Mouse (Mus musculus) embryo, embryonic 11.5 days (tissue): ENCODE results near the gene Adgrf5.
"Not testable (repeated sequence)": the region's sequence is repeated elsewhere in the genome, so short reads cannot be mapped to it uniquely, and the experiment has no call there.

Experiments
- DNase-seq: peaks from one replicate; pipeline ENCODE4 v3.0.0-alpha.2; 2012; ENCODE audit warnings: low read depth, low spot score

Adgrf5 gene

DNA sequence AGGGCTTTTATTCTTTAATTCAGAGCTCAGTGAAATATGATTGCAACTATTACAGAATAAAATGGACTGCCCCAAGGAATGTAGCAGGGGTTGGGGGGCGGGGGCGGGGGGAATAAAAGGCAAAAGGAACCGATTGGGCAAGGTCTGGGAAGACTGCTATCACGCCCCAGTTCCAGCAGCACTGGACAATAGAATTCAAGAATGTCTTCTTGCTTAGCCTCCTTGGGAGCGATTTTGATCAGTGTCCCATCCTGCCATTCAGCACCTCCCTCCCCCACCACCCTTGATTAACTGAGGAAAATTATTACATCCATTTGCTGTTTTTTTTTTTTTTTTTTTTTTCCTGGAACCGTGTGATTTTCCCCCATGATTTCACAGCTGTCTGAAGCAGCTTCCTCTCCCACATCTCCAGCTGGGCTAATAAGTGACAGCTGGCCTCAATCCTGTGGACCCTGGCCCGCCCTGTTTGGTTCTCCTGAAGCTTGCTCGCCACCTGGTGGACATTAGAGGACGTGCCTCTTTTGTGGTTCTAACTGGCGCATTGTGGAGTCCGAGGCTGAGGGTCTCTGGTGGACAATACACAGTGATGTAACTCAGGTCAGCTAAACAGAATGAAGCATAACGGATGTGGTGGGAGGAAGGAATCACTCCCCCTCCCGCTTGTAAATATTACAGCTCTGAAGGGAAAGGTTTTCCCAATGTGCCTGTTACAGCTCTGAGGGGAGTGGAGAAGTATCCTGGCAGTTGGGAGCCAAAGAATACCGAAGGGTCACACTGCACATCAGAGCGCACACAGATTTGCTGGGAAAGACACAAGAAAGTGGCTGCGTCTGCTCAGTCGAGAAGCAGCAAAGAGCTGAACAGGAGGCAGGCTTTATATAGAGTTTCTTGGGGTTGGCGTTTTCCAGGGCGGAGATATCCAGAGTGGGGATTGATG, 100.3 kb downstream of the Adgrf5 start:
- peak; percentile 82 for DNase-seq

DNA sequence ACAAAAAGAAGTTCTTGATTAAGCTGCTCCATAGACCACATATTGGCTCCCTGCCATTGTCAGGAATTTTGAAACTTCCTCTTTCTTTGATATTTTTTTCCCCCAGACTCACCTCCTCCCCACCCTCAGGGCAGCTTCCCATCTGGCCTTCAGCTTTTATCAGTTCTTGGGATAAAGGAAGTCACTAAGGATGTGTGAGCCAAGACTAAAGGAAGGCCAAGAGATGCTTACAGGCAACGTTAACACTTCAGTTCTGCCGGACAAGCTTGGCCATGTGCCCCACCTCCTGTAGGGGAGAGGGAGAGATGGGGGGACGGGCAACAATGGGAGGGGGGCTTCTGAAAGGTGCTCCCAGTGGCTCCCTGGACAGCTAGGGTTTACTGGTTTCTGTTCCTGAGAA, 109.8 kb downstream of the Adgrf5 start:
- DNase-seq = no peak

DNA sequence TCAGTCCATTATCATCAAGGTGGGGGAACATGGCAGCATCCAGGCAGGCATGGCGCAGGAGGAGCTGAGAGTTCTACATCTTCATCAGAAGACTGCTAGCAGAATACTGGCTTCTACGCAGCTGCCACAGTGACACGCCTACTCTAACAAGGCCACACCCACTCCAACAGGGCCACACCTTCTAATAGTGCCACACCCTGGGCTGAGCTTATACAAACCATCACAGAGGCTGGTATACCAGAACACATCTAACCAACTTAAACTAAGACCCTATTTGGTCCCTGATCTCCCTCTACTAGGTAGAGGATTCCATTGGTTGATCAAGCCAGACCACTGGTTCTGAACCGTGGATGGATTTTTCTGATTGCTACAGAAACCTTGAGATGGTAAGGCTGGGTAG, 112.3 kb downstream of the Adgrf5 start:
- DNase-seq = no peak

DNA sequence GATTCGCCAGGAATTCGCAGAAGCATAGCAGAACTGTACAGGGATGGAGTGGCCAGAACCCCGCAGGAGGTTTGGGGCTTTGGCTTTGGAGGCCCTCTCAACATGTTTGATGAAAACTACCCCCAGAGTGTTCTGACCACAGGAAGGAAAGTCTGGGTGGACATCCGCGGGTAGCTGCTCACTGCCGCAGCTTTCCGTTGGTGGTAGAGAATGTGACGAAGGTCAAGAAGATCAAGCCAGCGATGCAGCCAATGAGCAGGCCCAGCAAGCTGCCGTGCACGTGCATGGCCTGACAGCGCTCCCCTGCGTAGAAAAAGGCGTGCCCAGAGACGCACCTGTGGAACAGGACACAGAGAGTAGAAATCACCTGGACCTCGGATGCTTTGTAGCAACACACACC, 114.5 kb downstream of the Adgrf5 start:
- no peak for DNase-seq

DNA sequence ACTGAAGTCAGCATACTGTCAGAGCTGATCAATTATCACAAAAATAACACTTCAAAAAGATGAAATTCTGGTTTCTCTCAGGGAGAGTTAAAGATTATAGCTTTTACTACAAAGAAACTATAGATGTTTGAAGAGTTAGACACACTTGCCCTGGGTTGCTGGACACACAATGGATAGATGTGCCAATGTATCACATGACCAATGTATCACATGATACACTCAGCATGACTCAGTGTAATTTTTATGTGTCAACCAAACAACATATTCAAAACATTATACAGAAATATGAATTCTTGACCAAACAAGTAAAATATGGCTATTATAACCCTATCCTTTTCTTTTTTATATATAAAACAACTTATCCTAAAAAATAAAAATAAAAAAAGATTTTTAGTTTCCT, 117.4 kb downstream of the Adgrf5 start:
- no peak for DNase-seq

DNA sequence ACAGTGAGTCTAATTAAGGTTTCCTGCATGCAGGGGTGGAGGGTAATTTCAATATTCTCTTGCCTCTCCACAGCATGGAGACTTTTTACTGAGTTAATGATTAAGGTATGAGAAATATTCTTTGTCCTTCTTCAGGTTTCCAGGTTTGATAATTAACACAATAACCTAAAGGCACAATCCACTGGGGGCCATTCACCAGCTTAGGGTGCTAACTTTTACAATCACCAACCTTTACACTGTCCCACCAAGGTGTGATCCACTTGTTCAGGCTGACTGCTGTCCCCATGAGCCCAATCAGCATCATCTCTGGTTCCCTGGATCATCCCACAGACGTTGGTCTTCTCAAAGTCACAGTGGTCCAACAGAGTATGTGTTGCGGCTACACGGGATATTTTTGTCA, 125.7 kb downstream of the Adgrf5 start:
- DNase-seq = no peak

DNA sequence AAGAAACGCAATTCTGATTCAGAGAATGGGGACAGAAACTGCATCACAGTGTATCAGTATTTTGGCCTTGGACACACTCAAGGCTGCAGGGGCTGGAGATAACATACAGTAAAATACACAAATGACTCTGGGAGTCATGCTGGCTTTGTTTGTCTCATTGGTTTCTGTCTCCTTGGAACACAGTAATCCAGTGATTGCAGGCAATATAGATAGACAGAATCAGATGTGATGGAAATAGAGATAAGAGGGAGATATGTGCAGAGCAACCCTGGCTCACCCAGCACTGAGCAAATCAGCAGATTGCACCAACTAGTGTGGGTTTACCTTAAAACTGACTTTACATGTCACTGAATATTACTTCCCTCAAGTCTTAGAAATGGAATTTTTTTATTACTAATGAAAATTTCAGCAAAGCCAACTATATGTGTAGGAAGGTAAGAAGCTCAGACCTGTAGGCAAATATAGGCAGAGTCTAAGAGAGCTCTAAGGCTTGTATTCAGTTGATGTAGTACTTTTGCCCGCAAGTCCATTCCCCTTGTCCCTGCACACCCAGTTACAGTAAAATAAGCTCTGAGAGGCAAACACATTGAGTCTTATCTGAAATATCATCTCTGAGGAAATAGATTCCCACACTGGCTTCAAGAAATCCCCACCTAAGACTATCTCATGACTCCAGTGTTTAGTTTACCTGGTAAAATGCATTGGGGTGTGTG, 128.3 kb downstream of the Adgrf5 start:
- no peak for DNase-seq

DNA sequence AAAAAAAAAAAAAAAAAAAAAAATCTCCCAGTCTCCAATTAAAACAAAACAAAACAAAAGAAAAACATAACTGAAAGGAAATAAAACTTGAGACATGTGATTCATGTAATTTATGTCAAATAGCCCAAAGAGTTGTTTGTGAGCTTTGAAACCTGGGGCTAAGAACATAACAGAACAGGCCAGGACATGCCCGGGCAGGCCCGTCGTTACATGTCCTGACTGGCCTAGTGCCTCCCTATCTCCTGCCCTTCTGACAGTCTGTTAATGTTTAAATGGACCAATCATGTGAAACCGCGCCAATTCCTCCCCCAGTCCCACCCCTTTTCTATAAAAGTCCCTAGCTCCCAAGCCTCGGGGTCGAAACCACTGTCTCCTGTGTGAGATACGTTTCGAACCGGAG, 130.1 kb downstream of the Adgrf5 start:
- not testable (repeated sequence) for DNase-seq

DNA sequence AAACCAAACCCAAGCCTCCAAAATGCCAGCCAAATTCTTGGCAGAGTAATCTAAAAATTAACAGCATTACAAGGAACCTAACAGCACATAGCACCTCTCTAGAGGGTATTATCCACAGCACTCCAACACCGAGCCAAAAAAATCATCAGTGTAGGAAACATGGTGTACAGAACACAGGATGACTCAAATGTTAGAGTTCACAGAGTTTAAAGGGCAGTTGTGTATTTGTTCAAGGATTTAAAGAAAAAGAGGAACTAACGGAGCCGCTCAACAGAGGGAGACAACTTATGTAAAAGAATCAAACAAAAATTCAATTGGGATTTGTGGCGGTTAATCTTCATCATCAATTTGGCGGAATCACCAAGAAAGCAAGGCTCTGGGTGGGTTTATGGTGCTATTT, 135.3 kb downstream of the Adgrf5 start:
- no peak for DNase-seq

DNA sequence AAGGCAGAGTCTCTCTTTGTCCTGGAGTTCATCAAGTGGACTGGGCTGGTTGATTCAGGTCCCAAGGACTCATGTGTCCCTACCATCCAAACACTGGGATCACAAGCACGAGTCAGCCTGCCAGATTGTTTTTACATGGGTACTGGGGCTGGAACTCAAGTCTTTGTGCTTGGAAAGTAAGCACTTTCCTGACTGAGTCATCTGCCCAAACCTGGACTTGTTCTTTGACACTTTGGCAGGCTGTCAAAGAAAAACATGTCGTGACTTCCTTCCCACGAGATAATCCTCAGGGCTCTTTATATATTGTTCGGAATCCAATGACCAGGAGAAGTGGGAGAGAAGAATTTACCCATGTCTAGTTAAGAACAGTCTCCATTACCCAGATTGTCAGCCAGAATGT, 137.3 kb downstream of the Adgrf5 start:
- DNase-seq = no peak

DNA sequence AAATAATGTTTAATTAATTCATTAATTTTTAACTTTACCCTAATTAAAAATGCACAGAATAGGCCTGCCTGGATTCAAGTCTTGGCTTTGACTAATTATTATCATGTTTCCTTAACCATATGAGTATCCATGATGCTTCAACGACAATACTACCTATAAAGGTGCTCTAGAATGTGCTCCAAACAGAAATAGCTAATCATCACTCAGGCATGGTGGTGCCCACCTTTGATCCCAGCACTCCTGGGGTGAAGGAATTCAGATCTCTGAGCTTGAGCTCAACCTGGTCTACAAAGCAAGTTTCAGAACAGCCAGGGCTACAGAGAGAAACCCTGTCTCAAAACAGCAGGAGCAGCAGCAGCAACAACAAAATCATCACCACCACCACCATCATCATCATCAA, 140.3 kb downstream of the Adgrf5 start:
- no peak for DNase-seq

DNA sequence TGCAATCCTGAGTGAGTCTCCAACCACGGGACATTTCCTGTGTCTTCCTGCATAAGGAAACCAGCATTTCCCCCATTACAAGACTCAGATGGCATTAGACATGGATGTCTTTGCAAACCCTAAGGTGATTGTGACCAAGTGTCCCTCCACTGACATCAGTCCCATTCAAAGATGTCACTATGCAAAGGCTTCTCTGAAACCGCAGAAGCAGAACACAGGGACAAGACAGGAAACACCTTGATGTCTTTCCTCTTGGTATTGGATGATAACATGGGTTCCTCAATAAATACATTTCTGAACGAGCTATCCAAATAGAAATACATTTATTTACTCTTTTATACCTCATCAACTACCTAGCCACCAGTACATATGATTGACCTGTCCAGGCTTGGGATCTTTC, 141.0 kb downstream of the Adgrf5 start:
- no peak for DNase-seq

DNA sequence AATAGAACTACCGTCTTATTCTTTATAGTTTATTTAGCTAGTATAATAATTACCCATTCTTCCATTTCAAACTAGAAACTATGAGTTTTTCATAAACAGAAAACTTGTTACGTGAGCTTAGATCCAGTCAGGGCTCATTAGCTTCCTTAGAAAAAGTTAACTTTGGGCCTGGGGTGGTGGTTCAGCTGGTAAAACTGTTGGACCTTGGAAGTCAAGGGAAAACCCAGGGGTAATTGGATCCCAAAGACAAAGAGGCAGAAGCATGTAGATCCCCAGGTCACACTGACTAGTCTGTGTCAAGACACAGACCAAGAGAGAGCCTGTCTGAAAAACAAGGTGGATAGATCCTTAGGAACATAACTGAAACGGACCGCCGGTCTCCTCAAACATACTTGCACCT, 141.4 kb downstream of the Adgrf5 start:
- no peak for DNase-seq

DNA sequence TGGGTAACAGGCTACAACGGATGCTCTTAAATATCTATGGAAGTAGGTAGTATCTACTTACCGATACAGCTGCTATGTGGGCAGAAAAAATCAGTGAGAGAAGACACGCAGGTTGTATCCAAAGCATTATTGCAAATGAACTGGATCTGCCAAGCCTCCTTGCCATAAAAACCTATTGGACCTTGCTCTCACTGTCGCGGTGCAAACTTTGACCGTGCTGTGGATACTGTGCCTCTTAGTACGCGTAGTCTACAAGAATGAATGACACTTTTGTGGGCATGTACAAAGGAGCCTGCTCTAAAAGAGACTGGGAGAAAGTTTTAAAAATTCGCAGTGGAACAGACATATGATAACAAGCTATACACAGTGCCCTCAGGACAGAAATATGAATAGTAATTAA, 142.3 kb downstream of the Adgrf5 start, which contains the start of gene Mep1a:
Gene Mep1a (minus strand): TSS at position 221 of the 400 bp plus-strand sequence.
- DNase-seq = no peak

DNA sequence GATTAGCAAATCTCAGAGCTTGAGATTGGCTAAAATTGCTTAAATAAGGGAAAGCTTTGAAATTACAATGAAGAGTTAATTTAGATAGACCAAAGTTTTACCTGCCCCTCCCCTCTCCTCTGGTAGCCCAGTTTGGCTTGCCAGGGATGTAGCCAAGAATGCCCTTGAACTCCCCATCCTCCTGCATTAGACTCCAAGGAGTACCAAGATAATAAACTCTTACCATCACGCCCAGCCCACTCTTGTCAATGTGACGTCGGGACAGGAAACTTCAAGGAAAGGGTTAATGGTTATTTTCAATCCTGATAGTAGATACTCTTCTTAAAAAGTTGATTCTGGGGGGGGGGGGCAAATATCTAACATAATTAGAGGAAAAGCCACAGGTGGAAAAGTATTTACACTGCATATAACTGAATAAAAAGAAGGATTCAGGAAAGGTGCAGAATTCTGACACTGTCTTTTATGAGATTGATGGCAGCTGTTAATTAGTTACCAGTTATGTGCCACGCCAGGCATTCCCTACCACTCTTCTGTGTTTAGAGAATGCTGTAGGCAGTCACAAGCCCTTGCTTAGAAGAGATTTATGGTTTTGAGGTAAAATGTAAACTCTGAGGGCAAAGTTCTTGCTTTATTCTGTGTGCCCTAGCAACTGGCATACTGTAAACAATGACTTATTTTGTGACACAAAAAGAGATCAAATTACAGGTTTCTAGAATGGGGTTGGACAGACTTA, 143.8 kb downstream of the Adgrf5 start:
- DNase-seq = no peak

DNA sequence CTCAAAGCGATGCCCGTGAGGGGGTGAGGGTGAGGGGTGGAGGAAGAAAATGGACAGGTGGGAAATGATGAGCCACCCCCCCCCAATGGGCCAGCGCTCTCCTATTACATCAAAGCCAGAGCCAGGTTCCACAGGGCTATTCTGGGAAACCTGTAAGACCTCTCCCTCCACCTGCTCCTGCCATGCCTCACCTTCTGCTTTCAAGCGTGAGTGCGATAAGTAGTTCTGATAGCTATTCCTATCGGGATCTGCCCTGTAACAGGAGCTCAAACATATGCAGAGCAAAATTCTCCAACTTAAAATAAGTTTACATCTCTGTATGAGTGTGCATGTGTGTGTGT, 144.3 kb downstream of the Adgrf5 start:
- no peak for DNase-seq
